Mouse (Mus musculus): ENCODE measurements at regions not wholly inside any gene's neighbourhood (a gene's known extent, or its start where the extent isn't known, plus 50 kb on each side); places are given as distances from the start of the nearest gene placed in this dataset.

- H3K9ac ChIP-seq = no peak overlapping the region
- no peaks in the 10 kb centered on the region for H3K27me3 ChIP-seq
- H3K4me3 ChIP-seq (replicated peaks) = no peak overlapping the region
- WGBS (ENCODE audit: insufficient replicate concordance) = 63% methylated on average over 7 of the region's 7 CpGs
- ATAC-seq (ENCODE audit: insufficient read depth) = no peak
- no peak overlapping the region for H3K27ac ChIP-seq (replicated peaks)
- no peaks in the 10 kb centered on the region for H3K9me3 ChIP-seq (replicated peaks)
- H3K4me2 ChIP-seq = no peak overlapping the region
- no peaks in the 10 kb centered on the region for H3K36me3 ChIP-seq (replicated peaks)
- no peaks in the 10 kb centered on the region for H3K4me1 ChIP-seq (replicated peaks)
Observed at GRCm38 (mm10) chr8:92302694-92303093, 54.7 kb upstream of the Irx5 start.

DNA sequence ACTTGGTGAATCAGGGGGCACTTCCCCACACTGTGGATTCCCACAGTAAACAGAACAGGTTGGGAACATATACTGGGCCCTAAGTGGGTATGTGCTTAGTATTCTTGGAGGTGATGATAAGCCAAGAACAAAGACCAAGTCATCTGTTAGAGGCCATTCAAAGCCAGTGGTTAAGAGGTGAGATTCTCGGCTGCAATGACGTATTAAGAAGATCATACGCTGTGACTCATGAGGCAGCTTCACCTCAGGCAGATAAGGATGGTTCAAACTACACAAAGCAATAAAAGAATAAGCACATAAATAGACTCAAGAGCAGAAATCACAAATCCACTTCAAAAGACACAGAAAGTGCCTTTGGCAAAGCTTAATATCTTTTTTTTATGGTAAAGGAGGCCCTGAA lies 56.4 kb upstream of the Irx5 start:
- Histone ChIP-seq H3K9ac (no peak overlapping the region), H3K4me1 (replicated peaks) (no peaks in the 10 kb centered on the region), H3K27ac (replicated peaks) (no peak overlapping the region), H3K9me3 (replicated peaks) (no peaks in the 10 kb centered on the region), H3K36me3 (replicated peaks) (no peaks in the 10 kb centered on the region), H3K27me3 (no peaks in the 10 kb centered on the region; the same call in 1 of the 2 replicates), H3K4me2 (no peak overlapping the region), H3K4me3 (replicated peaks) (no peak overlapping the region)
- ATAC-seq (ENCODE audit: insufficient read depth) = no peak
- WGBS (ENCODE audit: insufficient replicate concordance) = 79% methylated on average over 3 of the region's 3 CpGs

GRCm38 (mm10) chr8:92286841-92287811 lies 70.3 kb upstream of the Irx5 start:
- Histone ChIP-seq H3K27ac (replicated peaks) (no peak overlapping the region), H3K4me3 (replicated peaks) (no peak overlapping the region), H3K4me2 (no peak overlapping the region), H3K9ac (no peak overlapping the region), H3K27me3 (no peaks in the 10 kb centered on the region), H3K36me3 (replicated peaks) (no peaks in the 10 kb centered on the region), H3K9me3 (replicated peaks) (no peaks in the 10 kb centered on the region), H3K4me1 (replicated peaks) (no peaks in the 10 kb centered on the region)
- WGBS (ENCODE audit: insufficient replicate concordance) = 66% methylated on average over 26 of the region's 26 CpGs
- no peak for ATAC-seq (ENCODE audit: insufficient read depth)

GRCm38 (mm10) chr8:92275755-92276154 lies 81.7 kb upstream of the Irx5 start:
- no peak overlapping the region for H3K4me3 ChIP-seq (replicated peaks)
- 64% methylated on average over 5 of the region's 5 CpGs for WGBS (ENCODE audit: insufficient replicate concordance)
- no peak overlapping the region for H3K27ac ChIP-seq (replicated peaks)
- H3K27me3 ChIP-seq = no peaks in the 10 kb centered on the region
- H3K9ac ChIP-seq = no peak overlapping the region
- H3K4me2 ChIP-seq = no peak overlapping the region
- H3K4me1 ChIP-seq (replicated peaks) = no peaks in the 10 kb centered on the region
- ATAC-seq (ENCODE audit: insufficient read depth) = no peak
- H3K9me3 ChIP-seq (replicated peaks) = no peaks in the 10 kb centered on the region
- H3K36me3 ChIP-seq (replicated peaks) = no peaks in the 10 kb centered on the region

DNA sequence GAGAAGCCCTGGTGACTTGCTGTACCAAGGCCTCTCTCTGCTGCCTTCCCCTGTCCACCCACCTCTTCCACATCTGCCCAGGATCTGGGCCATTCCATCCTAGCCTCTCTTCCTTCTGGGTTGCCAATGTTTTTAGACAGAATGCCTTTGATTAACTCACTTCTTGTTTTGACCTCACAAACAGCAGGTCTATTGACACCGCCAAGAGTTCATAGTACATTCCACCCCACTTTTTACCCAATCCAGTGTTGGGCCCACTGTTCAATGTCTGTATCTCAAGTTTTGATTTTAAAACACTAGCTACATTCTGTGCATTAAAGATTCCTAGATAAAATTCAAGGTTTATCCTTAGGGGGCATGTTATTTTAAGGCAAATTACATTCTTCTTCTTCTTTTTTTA lies 84.7 kb upstream of the Irx5 start:
- H3K9me3 ChIP-seq (replicated peaks) = no peaks in the 10 kb centered on the region
- H3K4me2 ChIP-seq = no peak overlapping the region
- ATAC-seq (ENCODE audit: insufficient read depth) = no peak
- no peaks in the 10 kb centered on the region for H3K4me1 ChIP-seq (replicated peaks)
- no peak overlapping the region for H3K27ac ChIP-seq (replicated peaks)
- H3K36me3 ChIP-seq (replicated peaks) = no peaks in the 10 kb centered on the region
- no peaks in the 10 kb centered on the region for H3K27me3 ChIP-seq
- no peak overlapping the region for H3K9ac ChIP-seq
- no peak overlapping the region for H3K4me3 ChIP-seq (replicated peaks)
- 82% methylated on average over 1 of the region's 1 CpGs for WGBS (ENCODE audit: insufficient replicate concordance)

- H3K9me3 ChIP-seq (replicated peaks) = no peaks in the 10 kb centered on the region
- no peak overlapping the region for H3K9ac ChIP-seq
- whole genome bisulfite sequencing (ENCODE audit: insufficient replicate concordance) = 39% methylated on average over 5 of the region's 5 CpGs
- no peaks in the 10 kb centered on the region for H3K27me3 ChIP-seq
- no peak for ATAC-seq (ENCODE audit: insufficient read depth)
- no peak overlapping the region for H3K4me2 ChIP-seq
- H3K27ac ChIP-seq (replicated peaks) = no peak overlapping the region
- H3K4me3 ChIP-seq (replicated peaks) = no peak overlapping the region
- H3K4me1 ChIP-seq (replicated peaks) = no peaks in the 10 kb centered on the region
- no peaks in the 10 kb centered on the region for H3K36me3 ChIP-seq (replicated peaks)
Observed at GRCm38 (mm10) chr8:92272073-92272472, 85.4 kb upstream of the Irx5 start.

DNA sequence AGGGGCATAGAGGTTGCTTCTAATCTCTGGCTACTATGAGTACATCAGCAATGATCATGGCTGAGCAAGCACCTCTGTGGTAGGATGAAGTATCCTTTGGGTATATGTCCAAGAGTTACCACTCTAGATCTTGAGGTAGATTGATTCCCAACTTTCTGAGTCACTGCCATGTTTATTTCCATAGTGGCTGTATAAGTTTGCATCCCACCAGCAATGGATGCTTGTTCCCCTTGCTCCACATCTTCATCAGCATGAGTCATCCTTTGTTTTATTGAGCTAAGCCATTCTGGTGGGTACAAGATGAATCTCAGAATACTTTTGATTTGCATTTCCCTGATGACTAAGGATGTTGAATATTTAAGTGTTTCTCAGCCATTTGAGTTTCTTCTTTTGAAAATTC lies 86.8 kb upstream of the Irx5 start:
- no peak overlapping the region for H3K4me2 ChIP-seq
- no peak overlapping the region for H3K27ac ChIP-seq (replicated peaks)
- H3K9ac ChIP-seq = no peak overlapping the region
- no peak overlapping the region for H3K4me3 ChIP-seq (replicated peaks)
- no peak for ATAC-seq (ENCODE audit: insufficient read depth)
- no peaks in the 10 kb centered on the region for H3K9me3 ChIP-seq (replicated peaks)
- no peaks in the 10 kb centered on the region for H3K4me1 ChIP-seq (replicated peaks)
- H3K27me3 ChIP-seq = no peaks in the 10 kb centered on the region
- no peaks in the 10 kb centered on the region for H3K36me3 ChIP-seq (replicated peaks)

- H3K9me3 ChIP-seq (replicated peaks) = no peaks in the 10 kb centered on the region
- no peaks in the 10 kb centered on the region for H3K4me1 ChIP-seq (replicated peaks)
- H3K4me3 ChIP-seq (replicated peaks) = no peak overlapping the region
- no peak overlapping the region for H3K9ac ChIP-seq
- no peak overlapping the region for H3K27ac ChIP-seq (replicated peaks)
- H3K27me3 ChIP-seq = no peaks in the 10 kb centered on the region
- no peaks in the 10 kb centered on the region for H3K36me3 ChIP-seq (replicated peaks)
- 59% methylated on average over 6 of the region's 6 CpGs for WGBS (ENCODE audit: insufficient replicate concordance)
- no peak overlapping the region for H3K4me2 ChIP-seq
- ATAC-seq (ENCODE audit: insufficient read depth) = no peak
Observed at GRCm38 (mm10) chr8:92267415-92267814, 90.0 kb upstream of the Irx5 start.

DNA sequence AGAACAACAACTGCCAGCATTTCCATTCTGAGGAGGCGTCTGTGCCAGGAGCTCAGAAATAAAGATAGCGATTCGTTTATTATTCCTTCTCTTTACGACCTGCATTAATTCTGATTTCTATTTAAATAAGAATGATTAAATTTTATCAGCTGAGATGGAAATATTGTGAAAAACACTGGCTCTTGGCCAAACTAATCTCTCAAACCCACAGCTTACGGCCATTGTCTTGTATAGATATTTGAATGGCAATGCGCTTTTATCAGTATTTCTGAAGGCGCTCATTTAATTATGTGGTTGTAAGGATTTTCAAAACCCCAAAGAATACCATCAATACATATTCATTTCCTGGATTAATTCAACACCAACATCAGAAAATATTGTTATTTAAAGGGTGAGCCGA lies 97.4 kb upstream of the Irx5 start:
- H3K36me3 ChIP-seq (replicated peaks) = no peaks in the 10 kb centered on the region
- 75% methylated on average over 8 of the region's 8 CpGs for WGBS (ENCODE audit: insufficient replicate concordance)
- no peaks in the 10 kb centered on the region for H3K27me3 ChIP-seq
- no peak overlapping the region for H3K9ac ChIP-seq
- no peak overlapping the region for H3K27ac ChIP-seq (replicated peaks)
- H3K9me3 ChIP-seq (replicated peaks) = no peaks in the 10 kb centered on the region
- no peak overlapping the region for H3K4me2 ChIP-seq
- H3K4me1 ChIP-seq (replicated peaks) = no peaks in the 10 kb centered on the region
- no peak for ATAC-seq (ENCODE audit: insufficient read depth)
- no peak overlapping the region for H3K4me3 ChIP-seq (replicated peaks)

- Histone ChIP-seq H3K4me1 (replicated peaks) (no peaks in the 10 kb centered on the region), H3K27ac (replicated peaks) (no peak overlapping the region), H3K9ac (no peak overlapping the region), H3K27me3 (no peaks in the 10 kb centered on the region), H3K9me3 (replicated peaks) (no peaks in the 10 kb centered on the region), H3K4me3 (replicated peaks) (no peak overlapping the region), H3K36me3 (replicated peaks) (no peaks in the 10 kb centered on the region), H3K4me2 (no peak overlapping the region)
- ATAC-seq (ENCODE audit: insufficient read depth) = no peak
- 33% methylated on average over 6 of the region's 6 CpGs for WGBS (ENCODE audit: insufficient replicate concordance)
Observed at GRCm38 (mm10) chr8:92258258-92258657, 99.2 kb upstream of the Irx5 start.

DNA sequence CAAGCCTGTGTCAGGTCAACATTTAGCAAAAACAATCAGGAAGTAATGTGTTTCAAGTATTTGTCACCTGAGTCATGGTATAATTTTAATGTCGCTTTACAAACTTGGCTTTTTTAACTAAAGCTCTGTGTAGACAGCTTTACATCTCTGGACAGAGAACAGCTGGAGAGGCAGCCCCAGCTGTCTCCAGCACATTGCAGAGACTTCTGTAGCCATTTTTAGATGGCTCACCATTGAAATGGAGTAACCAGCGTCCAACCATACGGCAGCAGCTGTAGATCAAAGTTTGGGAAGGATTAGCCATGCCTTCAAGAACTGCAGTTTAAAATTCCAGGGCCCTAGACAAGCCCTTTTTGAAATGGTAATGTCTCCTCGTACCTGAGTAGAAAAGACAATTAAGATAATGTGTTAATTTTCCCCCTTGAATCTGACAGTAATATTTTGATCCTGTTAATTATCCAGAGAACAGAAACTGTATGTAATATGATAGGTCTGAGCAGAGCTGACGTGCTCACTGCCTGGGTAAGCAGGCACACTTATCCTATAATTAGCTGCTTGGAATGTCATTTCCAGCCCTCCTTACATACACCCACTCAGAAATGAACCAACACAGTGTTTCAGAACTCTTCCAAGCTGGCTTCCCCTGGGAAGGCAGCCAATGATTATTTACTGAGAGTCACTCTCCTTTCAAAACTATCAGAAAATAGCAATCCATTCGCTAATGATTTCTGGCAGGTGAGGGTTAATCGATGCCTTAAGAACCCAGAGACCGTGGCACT lies 104.6 kb upstream of the Irx5 start:
- H3K27ac ChIP-seq (replicated peaks) = no peak overlapping the region
- H3K9me3 ChIP-seq (replicated peaks) = no peaks in the 10 kb centered on the region
- no peak overlapping the region for H3K4me2 ChIP-seq
- H3K27me3 ChIP-seq = no peaks in the 10 kb centered on the region
- H3K4me3 ChIP-seq (replicated peaks) = no peak overlapping the region
- no peaks in the 10 kb centered on the region for H3K36me3 ChIP-seq (replicated peaks)
- ATAC-seq (ENCODE audit: insufficient read depth) = no peak
- H3K4me1 ChIP-seq (replicated peaks) = no peaks in the 10 kb centered on the region
- 60% methylated on average over 8 of the region's 8 CpGs for WGBS (ENCODE audit: insufficient replicate concordance)
- H3K9ac ChIP-seq = no peak overlapping the region

All from liver, embryonic 15.5 days (tissue).